Mouse (Mus musculus) heart, adult 9 months (tissue): ENCODE measurements around the gene Gm49601.
A peak's percentile ranks its signal among the peaks of the same experiment; 100 is the strongest.

Experiments used
- DNase-seq, 2 experiments: peaks; one replicate each; pipeline ENCODE4 v3.0.0; 2022; ENCODE audit warnings: low spot score in 2 of 2

The Gm49601 gene

GRCm38 (mm10) chr16:18608226-18608625 lies 18.0 kb downstream of the Gm49601 start:
- no peak for DNase-seq

GRCm38 (mm10) chr16:18605705-18606104 lies 20.5 kb downstream of the Gm49601 start:
- DNase-seq: no peak

- DNase-seq: peak; percentile 65
Measured at GRCm38 (mm10) chr16:18604267-18604701, 21.9 kb downstream of the Gm49601 start.

- no peak for DNase-seq
Measured at GRCm38 (mm10) chr16:18601447-18601846, 24.8 kb downstream of the Gm49601 start.

- DNase-seq: no peak
Measured at GRCm38 (mm10) chr16:18598006-18598405, 28.2 kb downstream of the Gm49601 start.

DNA sequence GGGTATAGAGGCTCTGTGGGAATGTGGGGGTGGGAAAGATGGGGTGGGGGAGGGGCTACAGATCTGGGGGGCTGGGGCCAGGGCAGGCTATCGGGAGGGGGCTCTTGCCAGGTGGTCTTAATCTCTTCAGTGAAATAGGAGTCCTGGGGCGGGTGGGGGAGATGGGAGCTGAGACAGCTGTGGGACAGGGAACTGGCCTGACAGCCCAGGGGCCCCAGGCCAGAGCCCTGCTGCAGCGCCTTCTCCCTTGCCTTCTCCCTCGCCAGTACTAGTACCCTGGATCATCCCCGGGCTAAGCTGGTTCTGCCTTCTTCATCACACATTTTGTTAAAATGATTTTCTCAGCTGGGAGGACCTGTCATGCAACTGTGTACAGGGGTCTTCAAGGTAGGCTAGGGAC lies 30.0 kb downstream of the Gm49601 start:
- DNase-seq: no peak

DNA sequence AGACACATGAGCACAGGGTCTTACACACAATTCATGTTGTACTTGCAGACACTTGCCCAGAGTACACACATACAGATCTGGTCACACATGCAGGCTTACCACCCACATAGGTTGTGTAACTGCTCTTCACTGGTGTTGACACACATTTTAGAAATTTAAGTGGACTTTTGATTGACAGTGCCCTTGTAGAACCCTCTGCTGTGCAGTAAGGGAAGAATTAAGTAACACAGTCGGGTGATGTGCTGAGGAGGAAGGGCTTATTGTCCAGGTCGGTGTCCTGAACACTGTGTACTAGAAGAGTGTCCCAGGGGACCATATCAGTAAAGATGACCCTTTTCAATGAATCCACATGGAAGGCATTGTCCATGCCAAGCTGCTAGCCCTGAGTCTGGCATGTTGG lies 32.3 kb downstream of the Gm49601 start:
- DNase-seq: no peak

GRCm38 (mm10) chr16:18591047-18592018 lies 34.9 kb downstream of the Gm49601 start:
- no peak for DNase-seq

GRCm38 (mm10) chr16:18589804-18590790 lies 36.1 kb downstream of the Gm49601 start, which contains the start of gene Tbx1:
Gene Tbx1, minus strand, starts transcription at chr16:18590671.
- no peak for DNase-seq

DNA sequence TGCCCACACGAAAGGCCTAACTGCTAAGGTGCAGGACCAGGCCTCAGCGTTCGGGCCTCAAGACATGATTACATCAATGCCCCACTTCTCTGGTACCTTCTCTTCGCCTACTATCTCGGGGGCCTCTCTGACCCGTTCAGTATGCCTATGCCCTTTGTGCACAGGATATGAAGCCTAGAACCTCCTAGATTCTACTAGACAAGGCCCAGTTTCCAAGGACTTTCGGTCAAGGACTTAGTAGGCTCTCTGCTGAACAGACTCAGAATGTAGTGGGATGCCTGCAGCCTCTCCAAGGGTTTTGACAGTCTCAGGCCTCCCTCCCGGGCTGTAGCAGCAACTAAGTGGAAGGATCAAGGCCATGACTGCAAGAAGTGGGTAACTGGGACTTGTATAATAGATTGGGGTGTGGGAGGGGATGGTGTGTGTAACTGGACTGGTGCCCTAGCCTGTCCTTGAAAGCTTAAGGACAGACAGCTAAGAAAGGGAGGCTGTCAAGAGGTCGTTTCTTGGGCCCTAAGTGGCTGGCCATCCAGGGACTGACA lies 37.1 kb downstream of the Gm49601 start:
- DNase-seq: no peak

- no peak for DNase-seq
Measured at GRCm38 (mm10) chr16:18588738-18589055, 37.5 kb downstream of the Gm49601 start.

DNA sequence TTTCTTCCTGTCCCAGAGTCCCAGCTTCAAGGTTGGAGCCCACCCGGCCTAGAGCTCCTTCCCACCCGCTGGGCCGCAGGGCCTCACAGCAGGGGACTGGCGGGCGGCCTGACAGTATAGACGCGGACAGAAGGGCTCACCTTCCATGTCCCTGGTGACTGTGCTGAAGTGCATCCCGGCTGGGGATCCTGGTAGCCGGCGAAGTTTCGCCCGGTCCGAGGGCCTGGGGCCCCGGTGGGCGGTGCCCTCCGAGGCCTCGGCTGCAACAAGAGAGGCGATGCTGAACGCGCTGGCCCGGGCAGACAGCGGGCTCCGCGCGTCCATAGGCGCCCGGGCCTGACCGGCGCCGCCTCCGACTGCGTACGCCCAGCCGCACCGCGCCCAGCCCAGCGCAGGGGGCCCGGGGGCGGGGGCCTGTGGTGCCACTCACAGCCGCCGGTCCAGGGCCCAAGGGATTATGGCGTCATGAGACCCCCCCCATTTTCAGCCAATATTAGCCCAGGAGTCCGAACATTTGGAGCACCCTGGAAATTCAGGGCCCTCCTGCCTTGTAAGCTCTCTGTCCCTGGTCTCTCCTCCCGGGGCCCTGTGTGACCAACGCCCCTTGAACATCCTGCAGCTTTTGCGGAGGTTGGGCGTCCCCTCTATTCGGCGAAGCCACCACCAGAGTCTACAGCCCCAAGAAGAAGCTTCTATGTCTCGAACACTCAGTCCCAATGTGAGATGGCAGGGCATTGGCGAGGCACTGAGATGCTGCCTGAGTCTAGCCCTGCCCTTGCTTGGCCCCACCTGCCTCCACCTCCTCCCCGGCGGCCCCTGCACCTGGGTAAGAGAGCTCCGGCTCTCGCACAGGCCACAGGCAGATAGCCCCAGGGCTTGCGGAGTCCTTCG lies 38.1 kb downstream of the Gm49601 start:
- DNase-seq: no peak

DNA sequence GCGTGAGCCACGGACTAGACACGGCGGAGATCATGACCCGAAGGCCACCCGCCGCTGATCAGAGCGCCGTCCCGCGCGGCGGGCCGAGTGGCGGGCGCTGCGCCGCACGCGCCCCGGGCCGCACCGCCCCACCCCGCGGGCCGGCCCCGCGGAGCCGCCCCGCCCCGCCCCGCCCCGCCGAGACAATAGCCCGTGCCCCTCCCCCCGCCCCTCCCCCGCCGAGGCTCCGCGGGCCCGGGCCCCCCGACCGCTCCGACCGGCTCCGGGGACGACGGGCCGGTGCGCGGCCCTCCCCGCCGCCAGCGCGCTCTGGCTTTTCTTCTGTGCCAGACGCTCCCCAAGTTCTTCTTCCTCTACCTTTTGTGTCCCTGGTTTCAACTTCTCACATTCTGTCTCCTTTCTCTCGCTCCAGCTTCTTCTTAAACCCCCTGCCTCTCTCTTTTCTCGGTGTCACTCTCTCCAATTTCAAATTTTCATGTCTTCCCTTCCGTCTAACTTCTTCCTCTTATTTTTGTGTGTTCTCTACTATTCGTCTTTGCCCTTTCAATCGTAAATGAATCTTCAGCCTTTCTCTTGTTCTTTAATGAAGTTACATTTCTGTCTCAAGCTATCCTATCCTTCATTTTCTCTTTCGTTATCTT lies 39.2 kb downstream of the Gm49601 start:
- no peak for DNase-seq

DNA sequence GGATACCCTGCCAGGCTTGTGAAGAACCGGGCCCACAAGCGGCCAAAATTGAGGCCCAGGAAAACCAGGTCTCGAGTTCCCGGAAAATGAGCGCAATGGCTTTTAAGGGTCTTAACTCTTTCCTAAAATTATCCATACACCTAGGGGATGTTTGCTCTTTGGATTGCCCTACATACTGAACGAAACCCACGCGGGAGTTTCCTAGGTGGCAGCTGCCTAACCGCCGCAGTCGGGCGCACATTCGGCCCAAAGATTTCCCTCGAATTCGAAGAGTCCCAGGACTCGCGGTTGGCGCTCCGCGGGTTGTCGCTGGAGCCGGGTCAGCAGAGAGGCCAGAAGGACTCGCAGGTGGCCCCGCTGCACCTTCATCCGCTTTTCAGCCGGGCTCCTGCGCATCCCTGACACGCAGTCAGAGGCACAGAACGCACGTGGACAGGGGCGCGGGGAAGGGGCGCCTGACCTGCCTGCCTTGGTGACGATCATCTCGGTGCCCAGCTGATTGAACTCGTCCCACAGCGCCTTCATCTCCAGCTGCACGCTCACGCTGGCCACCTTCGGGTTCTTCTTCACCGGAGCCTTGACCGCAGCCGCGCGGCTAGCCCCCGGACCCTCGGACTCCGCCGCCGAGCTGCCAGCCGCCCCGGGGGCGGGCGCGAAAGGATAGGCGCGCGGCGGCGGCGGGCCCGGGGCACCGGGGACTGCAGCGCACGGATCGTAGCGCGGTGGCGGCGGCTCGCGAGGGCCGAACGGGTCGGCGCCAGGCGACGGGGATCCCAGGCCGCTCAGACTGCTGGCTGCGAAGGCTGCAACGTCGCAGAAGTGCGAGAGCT lies 39.9 kb downstream of the Gm49601 start:
- no peak for DNase-seq

- no peak for DNase-seq
Measured at GRCm38 (mm10) chr16:18585676-18586075, 40.6 kb downstream of the Gm49601 start.

DNA sequence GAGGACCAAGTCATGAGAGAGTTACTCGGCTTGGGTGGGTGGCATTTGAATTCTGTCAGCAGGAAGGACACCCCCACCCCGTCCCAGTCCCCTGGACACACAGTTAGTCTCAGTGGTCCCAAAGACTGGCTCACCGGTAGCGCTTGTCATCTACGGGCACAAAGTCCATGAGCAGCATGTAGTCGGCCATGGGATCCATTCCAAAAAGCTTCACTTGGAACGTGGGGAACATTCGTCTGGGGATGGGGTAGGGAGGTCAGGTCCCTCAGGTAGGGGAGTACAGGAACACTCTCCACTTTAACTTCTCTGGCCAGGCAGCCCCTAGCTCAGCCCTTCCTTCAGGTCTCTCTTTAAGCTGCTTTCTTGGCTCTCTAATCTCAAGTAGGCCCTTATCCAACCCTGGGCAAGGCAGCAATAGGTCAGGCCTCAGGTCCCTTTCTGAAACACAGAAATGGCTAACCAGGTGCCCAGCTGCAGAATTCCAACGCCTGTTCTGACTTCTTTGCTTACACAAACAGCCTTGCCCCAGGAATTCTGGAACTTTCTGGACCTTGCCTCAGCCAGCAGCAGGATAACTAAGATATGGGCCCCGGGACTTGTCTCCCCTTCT lies 41.2 kb downstream of the Gm49601 start:
- no peak for DNase-seq

DNA sequence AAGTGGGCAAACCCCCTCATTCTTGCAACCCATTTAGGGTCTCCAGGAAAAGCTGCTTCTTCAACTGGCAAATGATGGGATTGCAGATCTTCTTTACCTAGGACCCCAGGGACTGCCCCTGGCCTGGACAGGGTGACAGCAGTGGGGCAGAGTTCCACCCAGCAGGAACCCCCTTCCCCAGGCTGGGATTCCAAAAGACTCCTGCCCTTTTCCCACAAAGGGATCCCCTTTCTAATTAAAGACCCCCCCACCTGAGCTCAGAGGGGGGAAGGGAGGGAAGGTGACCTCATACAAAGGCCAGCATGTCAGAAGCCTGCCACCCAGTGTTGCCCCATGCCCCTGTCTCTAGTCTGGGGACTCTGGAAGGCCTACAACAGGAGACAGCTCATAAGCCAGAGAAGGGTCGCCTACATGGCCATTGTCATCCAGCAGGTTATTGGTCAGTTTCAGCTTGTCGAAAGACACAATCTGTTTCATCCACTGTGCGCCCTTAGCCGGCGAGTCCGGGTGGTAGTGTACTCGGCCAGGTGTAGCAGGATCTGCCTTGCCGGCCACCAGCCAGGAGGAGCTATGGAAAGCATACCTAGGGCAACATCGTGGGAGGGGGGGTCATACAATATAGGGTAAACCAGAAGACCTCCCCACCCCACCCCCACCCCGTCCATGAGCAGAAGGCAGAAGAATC lies 42.4 kb downstream of the Gm49601 start:
- no peak for DNase-seq

- no peak for DNase-seq
Measured at GRCm38 (mm10) chr16:18583169-18583568, 43.1 kb downstream of the Gm49601 start.
